Mouse (Mus musculus) heart, postnatal 4 days (tissue): Measurements from ENCODE around the gene Fxr2. TPM values are rescaled to one million over a fixed set of nuclear protein-coding genes. Genes with fewer than 3 reads are reported as not detected.
A peak's percentile ranks its signal among the peaks of the same experiment; 100 is the strongest.
"Not testable (repeated sequence)": the region's sequence is repeated elsewhere in the genome, so short reads cannot be mapped to it uniquely, and the experiment has no call there.

Source experiments
- DNase-seq: peaks from one replicate; pipeline ENCODE4 v3.0.0; 2021
- microRNA-seq, 2 experiments: library from miRNA; unstranded; fragments of <30 nt; microRNA quantifications; one replicate each; pipeline ENCODE4 v1.2.0; 2021 to 2022
- total RNA-seq, 2 experiments: library from RNA; stranded (reverse); gene quantifications; 2 replicates each; pipeline ENCODE4 v1.2.3; 2021

Gene Fxr2
- total RNA-seq, 2 experiments from 2014 or later: 81.4 to 83.6 TPM

GRCm38 (mm10) chr11:69684128-69684745 lies 51.4 kb downstream of the Fxr2 start:
- peak; percentile 27 for DNase-seq

- no peak for DNase-seq
These were observed 52.1 kb downstream of the Fxr2 start for GRCm38 (mm10) chr11:69684936-69685335.

- DNase-seq: peak; percentile 77
These were observed 52.8 kb downstream of the Fxr2 start, which contains the start of gene Tnfsf13 for GRCm38 (mm10) chr11:69685526-69686148. Gene Tnfsf13, minus strand, starts transcription at chr11:69685784.

GRCm38 (mm10) chr11:69686377-69686776 lies 53.6 kb downstream of the Fxr2 start:
- DNase-seq: peak; percentile 90

- DNase-seq: no peak
These were observed 54.3 kb downstream of the Fxr2 start for GRCm38 (mm10) chr11:69687061-69687460.

- no peak for DNase-seq
These were observed 57.1 kb downstream of the Fxr2 start for GRCm38 (mm10) chr11:69689891-69690290.

GRCm38 (mm10) chr11:69692196-69692811 lies 59.5 kb downstream of the Fxr2 start:
- no peak for DNase-seq

- DNase-seq: no peak
These were observed 60.1 kb downstream of the Fxr2 start for GRCm38 (mm10) chr11:69692863-69693262.

GRCm38 (mm10) chr11:69693421-69693965 lies 60.7 kb downstream of the Fxr2 start:
- DNase-seq: no peak

GRCm38 (mm10) chr11:69695046-69695360 lies 62.2 kb downstream of the Fxr2 start:
- DNase-seq: no peak

GRCm38 (mm10) chr11:69695361-69696181 lies 62.8 kb downstream of the Fxr2 start, which contains the start of the genes Tnfsf12 and Tnfsfm13:
Gene Tnfsf12, minus strand, starts transcription at chr11:69695849.
Gene Tnfsfm13, minus strand, starts transcription at chr11:69696098.
- DNase-seq: peak; percentile 82

GRCm38 (mm10) chr11:69697396-69697795 lies 64.6 kb downstream of the Fxr2 start:
- no peak for DNase-seq

- DNase-seq: no peak
These were observed 65.8 kb downstream of the Fxr2 start for GRCm38 (mm10) chr11:69698574-69698973.

GRCm38 (mm10) chr11:69699595-69699994 lies 66.8 kb downstream of the Fxr2 start:
- DNase-seq: no peak

GRCm38 (mm10) chr11:69702886-69703285 lies 70.1 kb downstream of the Fxr2 start:
- DNase-seq: not testable (repeated sequence)

Small RNAs within 50 kb of the gene (microRNA-seq; reads per million reads assigned to microRNA genes)
- 4.1 to 8.0 reads per million in 2 experiments for gene Mir1934
- 0 reads per million in 2 experiments for gene Mir467f

Other genes starting within 250 kb of the Fxr2 start
- 100 to 1,000 TPM in 1 of 2 experiments, 10 to 100 TPM in 1; 92.3 to 101 TPM for gene Naa38, start 237.5 kb upstream of the Fxr2 start, total RNA-seq
- gene Cyb5d1, start 237.4 kb upstream of the Fxr2 start, total RNA-seq: 10 to 100 TPM; 21.3 to 22.1 TPM
- 10 to 100 TPM; 37.1 to 38.3 TPM for gene Tmem88, start 234.8 kb upstream of the Fxr2 start, total RNA-seq
- 10 to 100 TPM; 48.3 to 49.7 TPM for gene Kdm6b, start 219.3 kb upstream of the Fxr2 start, total RNA-seq
- under 1 TPM; 0.20 to 0.50 TPM for gene Dnah2, start 83.9 kb upstream of the Fxr2 start, total RNA-seq
- gene Efnb3, start 72.8 kb upstream of the Fxr2 start, total RNA-seq: 100 to 1,000 TPM in 1 of 2 experiments, 10 to 100 TPM in 1; 98.5 to 117 TPM
- gene Wrap53, start 52.7 kb upstream of the Fxr2 start, total RNA-seq: 1 to 10 TPM; 5.8 to 7.0 TPM
- 10 to 100 TPM; 41.6 to 46.1 TPM for gene Trp53, start 52.6 kb upstream of the Fxr2 start, total RNA-seq
- 10 to 100 TPM; 27.0 to 29.1 TPM for gene Atp1b2, start 27.0 kb upstream of the Fxr2 start, total RNA-seq
- gene Shbg, start 15.1 kb upstream of the Fxr2 start, total RNA-seq: not detected
- gene Sat2, start 11.0 kb upstream of the Fxr2 start, total RNA-seq: 1 to 10 TPM; 5.3 to 6.7 TPM
- not detected for gene Sox15, start 22.3 kb downstream of the Fxr2 start, total RNA-seq
- 10 to 100 TPM; 34.3 to 36.3 TPM for gene Mpdu1, start 29.7 kb downstream of the Fxr2 start, total RNA-seq
- gene Cd68, start 33.2 kb downstream of the Fxr2 start, total RNA-seq: 1 to 10 TPM; 4.0 to 6.0 TPM
- 100 to 1,000 TPM; 535 to 537 TPM for gene Eif4a1, start 39.4 kb downstream of the Fxr2 start, total RNA-seq
- 10 to 100 TPM; 58.0 to 61.3 TPM for gene Senp3, start 49.1 kb downstream of the Fxr2 start, total RNA-seq
- gene Tnfsf13, start 52.8 kb downstream of the Fxr2 start, total RNA-seq: 1 to 10 TPM; 2.3 to 2.6 TPM
- gene Tnfsf12, start 62.9 kb downstream of the Fxr2 start, total RNA-seq: 10 to 100 TPM; 13.7 to 16.4 TPM
- 1 to 10 TPM; 1.9 to 3.0 TPM for gene Tnfsfm13, start 63.1 kb downstream of the Fxr2 start, total RNA-seq
- gene Polr2a, start 125.6 kb downstream of the Fxr2 start, total RNA-seq: 10 to 100 TPM; 53.7 TPM
- gene Slc35g3, start 129.0 kb downstream of the Fxr2 start, total RNA-seq: not detected
- 10 to 100 TPM; 34.1 to 36.8 TPM for gene Zbtb4, start 132.9 kb downstream of the Fxr2 start, total RNA-seq
- gene Chrnb1, start 163.0 kb downstream of the Fxr2 start, total RNA-seq: 1 to 10 TPM; 3.1 to 5.1 TPM
- gene Fgf11, start 168.9 kb downstream of the Fxr2 start, total RNA-seq: 1 to 10 TPM; 3.1 to 3.7 TPM
- gene Tmem102, start 172.6 kb downstream of the Fxr2 start, total RNA-seq: under 1 TPM; 0.60 to 0.92 TPM
- gene Gm39566, start 182.3 kb downstream of the Fxr2 start, total RNA-seq: not detected
- gene Spem2, start 185.5 kb downstream of the Fxr2 start, total RNA-seq: not detected
- gene Spem1, start 189.2 kb downstream of the Fxr2 start, total RNA-seq: not detected
- gene Nlgn2, start 204.8 kb downstream of the Fxr2 start, total RNA-seq: 10 to 100 TPM; 11.0 to 11.6 TPM
- gene Tmem256, start 205.5 kb downstream of the Fxr2 start, total RNA-seq: 100 to 1,000 TPM; 143 to 166 TPM
- 10 to 100 TPM; 59.7 to 59.9 TPM for gene Plscr3, start 213.4 kb downstream of the Fxr2 start, total RNA-seq
- gene Tnk1, start 225.7 kb downstream of the Fxr2 start, total RNA-seq: not detected
- gene Tmem95, start 245.0 kb downstream of the Fxr2 start, total RNA-seq: not detected
- 1 to 10 TPM; 3.3 TPM for gene Kctd11, start 248.4 kb downstream of the Fxr2 start, total RNA-seq